Mouse (Mus musculus) lung, postnatal 14 days (tissue): ENCODE measurements around the gene Man1c1.

Experiments
- DNase-seq: peaks from one replicate; pipeline ENCODE4 v3.0.0; 2021

The Man1c1 gene

DNA sequence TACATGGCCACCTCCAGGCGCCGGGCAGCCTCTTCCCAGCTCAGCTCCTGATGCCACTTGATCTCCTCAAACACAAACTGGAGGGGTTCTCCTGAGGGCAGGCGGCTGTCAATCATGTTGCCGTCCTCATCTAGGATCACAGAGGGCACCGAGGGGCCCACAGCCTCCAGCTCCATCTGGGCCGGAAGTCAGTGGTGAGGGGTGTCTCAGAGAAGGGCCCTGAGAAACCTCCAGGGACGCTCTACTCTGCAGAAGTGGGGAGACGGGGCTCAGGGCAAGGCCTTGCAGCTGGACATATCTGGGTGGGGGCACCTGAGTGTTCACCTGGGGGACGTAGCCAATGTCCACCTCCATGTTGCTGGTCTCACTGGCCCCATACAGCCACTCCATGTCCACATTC is 161.4 kb downstream of the Man1c1 start:
- no peak for DNase-seq

- DNase-seq: no peak
These were observed 165.0 kb downstream of the Man1c1 start for GRCm38 (mm10) chr4:134538997-134539580.

- no peak for DNase-seq
These were observed 168.3 kb downstream of the Man1c1 start for GRCm38 (mm10) chr4:134535787-134536151.

DNA sequence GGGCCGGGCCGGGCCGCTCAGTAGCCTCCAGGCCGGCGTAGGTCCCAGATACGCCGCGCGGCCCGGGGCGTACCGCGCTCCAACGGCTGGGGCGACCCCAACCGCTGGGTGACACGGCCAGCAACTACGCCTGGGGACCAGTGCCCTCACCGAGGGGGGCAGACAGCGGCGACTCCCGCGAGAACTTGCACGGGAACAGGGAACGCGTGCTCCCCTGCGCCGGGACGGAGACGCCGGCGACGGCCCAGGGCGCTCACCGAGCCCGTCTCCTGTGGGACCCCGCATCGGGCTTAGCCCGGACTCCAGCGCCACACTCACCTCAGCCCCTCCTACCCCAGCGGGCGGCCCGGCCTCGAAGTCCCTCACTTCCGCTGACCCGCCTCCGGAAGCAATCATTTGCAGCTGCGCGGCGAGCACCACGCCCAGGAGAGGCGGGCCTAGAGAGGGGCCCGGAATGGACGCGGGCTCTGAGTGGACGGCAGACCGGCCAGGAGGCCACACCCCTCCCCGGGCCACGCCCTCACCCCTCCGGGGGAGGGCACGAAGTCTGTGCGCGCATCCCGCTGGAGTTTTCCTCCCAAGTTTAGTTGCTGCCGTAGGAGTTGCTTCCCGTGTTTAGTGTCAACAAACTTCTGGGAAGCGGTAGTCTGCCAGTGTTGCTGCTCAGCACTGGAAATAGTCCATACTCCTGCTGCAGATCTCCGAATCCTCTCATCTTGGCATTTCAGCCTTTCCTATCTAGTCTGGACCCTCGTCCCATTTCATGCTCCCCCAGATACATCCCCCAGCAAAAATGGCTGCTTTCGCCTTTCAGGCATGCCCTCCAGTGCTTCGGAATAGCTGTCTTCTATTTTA is 168.9 kb downstream of the Man1c1 start, which contains the start of gene Mtfr1l:
TSS of gene Mtfr1l (minus strand) at position 456 of the 855 bp plus-strand sequence.
- peak; percentile 98 for DNase-seq

DNA sequence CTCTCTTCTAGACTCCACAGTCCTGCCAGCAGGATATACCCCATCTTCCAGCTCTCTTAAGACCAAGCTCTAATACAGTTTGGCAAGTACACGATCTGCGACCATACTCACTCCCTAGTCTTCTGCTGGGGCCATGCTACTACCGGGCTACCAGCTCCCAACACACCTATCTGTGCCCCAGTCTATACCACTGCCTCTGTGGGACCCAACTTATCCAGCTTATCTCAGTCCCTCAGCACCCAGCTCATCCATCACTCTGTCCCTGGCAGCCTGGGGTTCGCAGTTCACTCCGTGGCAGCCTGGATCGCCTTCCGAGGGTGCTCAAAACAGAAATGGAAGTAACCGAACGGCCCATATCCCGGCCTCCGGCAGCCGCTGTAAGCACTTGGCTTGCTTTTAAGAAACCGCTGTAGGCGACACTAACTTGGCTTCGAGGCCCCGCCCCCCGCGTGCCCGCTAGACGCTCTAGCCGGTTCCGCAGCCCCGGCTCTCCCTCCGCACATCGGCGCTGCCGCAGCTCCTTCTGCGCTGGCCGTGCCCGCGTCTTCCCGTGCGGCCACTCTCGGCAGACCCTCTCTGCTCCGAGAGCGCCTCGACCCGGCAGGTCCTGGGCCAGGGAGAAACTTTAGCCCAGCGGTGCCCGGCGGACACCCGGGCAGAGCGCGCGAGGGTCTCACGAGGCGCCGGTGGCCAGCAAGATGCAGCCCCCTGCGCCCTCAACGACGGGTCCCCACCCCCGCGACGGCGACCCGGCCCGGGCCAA is 169.8 kb downstream of the Man1c1 start:
- DNase-seq: peak; percentile 82

GRCm38 (mm10) chr4:134533421-134533820 is 170.7 kb downstream of the Man1c1 start:
- DNase-seq: no peak

DNA sequence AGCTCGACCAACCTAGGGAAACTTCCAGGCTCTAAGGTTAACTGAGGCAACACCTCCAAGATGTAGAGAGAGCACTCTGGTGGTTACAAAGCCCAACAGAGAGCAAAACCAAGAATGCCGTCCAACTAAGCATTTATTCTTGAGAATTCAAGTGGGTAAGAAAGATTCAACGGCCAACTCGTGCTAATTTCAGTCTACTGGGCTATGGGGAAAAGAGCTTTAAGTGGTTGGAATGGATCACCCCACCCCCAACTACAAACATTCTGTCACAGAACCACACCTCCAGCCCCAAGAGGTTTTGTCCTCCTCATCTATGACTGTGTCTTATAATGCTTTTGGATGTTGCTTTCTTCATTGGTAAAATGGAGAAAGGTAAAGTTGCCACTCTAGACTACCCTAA is 171.2 kb downstream of the Man1c1 start:
- DNase-seq: no peak

- DNase-seq: no peak
These were observed 177.9 kb downstream of the Man1c1 start for GRCm38 (mm10) chr4:134526220-134526619.

GRCm38 (mm10) chr4:134525806-134526205 is 178.3 kb downstream of the Man1c1 start:
- DNase-seq: no peak

- DNase-seq: no peak
These were observed 180.6 kb downstream of the Man1c1 start for GRCm38 (mm10) chr4:134523447-134523846.

GRCm38 (mm10) chr4:134519281-134519680 is 184.8 kb downstream of the Man1c1 start:
- no peak for DNase-seq

DNA sequence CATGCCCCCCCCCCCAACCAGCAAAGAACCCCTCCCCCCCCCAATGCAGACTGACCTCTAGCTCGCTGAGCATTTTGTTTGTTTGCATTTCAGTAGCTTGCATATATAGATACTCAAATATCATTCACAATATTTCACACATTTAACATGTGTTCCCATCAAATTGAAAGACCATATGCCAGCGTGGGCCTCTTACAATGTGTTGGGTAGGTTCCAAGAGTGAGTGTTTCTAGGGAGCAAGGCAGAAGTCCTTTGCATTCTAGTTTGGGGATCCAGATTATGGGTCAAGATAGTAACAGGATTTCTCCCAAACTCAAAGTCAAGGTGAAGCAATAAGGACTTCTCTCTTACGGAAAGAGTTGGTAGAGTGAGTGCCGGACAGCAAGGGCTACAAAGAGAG is 185.5 kb downstream of the Man1c1 start:
- no peak for DNase-seq

DNA sequence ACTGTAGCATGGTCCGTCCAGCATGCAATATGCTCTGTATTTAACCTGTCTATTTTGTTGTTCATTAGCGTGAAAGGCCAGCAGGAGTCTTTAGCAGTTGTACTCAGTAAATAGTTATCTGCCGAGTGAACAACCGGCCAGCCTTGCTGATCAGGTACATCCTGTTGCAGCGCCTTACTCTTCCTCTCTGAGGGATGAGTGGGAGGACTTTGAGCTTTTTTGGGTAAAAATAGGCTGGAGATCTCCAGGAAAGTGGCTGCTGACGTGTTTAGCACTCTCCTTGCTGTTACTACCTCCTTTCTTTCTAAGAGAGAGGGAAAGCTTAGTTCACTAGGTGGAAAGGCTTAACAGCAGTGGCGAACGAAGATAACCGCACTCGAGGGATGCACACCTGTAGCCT is 186.4 kb downstream of the Man1c1 start:
- DNase-seq: no peak

DNA sequence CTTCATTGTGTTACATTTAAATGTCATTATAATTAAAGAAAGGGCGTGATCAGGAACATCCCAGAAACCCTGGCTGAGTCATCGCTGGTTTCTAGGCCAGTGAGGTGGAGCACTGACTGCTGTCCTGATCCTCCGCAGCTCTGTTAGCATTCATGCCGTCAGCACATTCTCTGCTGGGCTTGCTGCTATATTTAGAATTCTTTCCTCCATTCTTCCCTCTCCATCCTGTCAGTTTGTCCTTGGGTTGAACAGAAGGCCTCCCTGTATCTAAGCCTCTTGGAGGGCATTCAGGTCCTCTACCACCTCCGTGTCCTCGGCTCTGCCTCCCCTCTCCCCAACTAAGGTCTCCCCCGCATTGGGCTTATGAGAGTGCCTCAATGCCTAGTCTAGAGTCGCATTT is 187.1 kb downstream of the Man1c1 start:
- no peak for DNase-seq

- DNase-seq: peak; percentile 38
These were observed 188.5 kb downstream of the Man1c1 start for GRCm38 (mm10) chr4:134515614-134516013.

DNA sequence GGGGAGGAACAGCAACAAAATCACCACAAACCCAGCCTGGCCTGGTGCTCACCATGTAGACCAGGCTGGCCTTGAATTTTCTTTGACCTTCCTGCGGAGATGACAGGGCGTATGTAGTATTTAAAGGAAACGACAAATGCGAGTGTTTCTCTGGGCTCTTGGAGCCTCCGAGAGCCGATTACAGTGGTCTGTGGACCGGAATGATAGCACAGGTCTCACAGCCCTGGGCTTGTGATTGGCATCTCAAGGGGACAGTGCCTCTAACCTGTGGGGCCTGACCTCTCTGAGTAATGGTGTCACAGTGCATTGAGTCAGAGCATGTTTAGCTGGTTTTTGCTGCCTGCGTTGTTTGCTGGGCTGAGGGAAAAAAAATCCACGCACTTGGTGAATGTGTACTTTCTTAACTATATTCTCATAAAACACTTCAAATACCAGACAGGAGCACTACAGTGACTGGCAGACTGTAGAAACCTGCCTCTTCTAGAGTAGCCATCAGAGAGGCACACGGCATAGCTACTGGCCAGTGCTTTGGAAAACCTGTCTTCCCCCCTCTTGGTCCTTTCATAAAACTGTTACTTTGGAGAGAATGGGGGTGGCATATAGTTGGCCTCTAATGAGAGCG is 189.7 kb downstream of the Man1c1 start:
- no peak for DNase-seq

DNA sequence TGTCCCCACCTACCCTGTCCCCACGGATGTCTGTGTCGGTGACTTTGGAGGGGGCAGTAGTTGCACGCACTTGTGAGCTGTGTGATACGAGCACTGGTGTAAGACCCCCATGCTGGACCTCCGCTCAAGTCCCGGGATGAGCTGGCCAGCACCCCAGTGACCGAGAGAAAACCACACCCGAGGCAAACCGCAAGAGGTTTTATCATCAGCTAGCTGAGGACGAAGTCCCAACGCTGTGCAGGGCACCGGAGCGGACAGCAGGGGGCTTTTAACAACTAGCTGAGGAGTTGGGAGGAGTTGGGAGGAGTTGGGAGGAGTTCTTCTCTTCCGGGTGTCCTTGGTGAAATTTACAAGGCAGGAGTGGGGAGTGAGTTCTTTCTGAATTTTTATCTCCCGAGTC is 191.3 kb downstream of the Man1c1 start:
- DNase-seq: peak; percentile 83

- DNase-seq: no peak
These were observed 192.4 kb downstream of the Man1c1 start for GRCm38 (mm10) chr4:134511730-134512129.
